1 mouse cellular context compared by ENCODE assay signal in the genomic region with DNA sequence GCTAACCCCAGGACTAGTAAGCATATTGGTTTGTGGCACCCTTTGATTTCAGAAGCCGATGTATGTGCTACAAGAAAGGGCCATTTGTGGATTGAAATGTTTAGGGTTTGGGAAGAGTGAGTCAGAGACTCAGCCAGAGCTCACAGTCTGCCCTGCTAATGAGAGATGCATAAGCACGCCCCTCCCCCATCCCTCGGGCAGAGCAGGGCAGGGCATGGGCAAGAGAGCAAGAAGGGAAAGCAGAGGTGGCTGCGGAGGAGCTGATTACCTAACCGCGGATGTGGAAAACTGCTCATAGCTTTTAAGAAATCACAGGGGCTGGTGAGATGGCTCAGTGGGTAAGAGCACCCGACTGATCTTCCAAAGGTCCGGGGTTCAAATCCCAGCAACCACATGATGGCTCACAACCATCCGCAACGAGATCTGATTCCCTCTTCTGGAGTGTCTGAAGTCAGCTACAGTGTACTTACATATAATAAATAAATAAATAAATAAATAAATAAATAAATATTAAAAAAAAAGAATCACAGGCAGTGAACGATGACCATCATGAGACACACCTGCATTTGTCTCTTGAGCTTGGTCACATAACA.
TF ChIP-seq lines count a peak whose summit lies in the region.

No protein-coding gene starts in this region.

TF ChIP-seq in CH12.LX, 34 proteins besides CTCF, POLR2A, EP300 and RAD21 (continued from another document):
- TF ChIP-seq TBP (conservative IDR thresholded peaks at IDR 0.05; ENCODE audit: low read depth, low read length) (peak; percentile 91), NRF1 (IDR thresholded peaks at IDR 0.05; ENCODE audit: low read depth, low read length) (no peak), CHD2 (IDR thresholded peaks at IDR 0.05; ENCODE audit: low read length) (peak; percentile 73)
